Mouse (Mus musculus) small intestine, adult 2 months (tissue): ENCODE measurements around the gene Usp2.

ENCODE experiments used
- CTCF ChIP-seq: fragments of 200-500 bp; IDR thresholded peaks from 2 replicates; pipeline ENCODE4 v1.5.1; 2012; ENCODE audit warnings: low read depth, mild to moderate bottlenecking, control low read depth, inconsistent platforms, low read length, moderate library complexity, mixed read lengths; ENCODE audit not compliant: insufficient replicate concordance, insufficient read length; ENCODE audit errors: extremely low read depth
- POLR2A ChIP-seq: fragments of 200-500 bp; IDR thresholded peaks from 2 replicates; pipeline ENCODE4 v1.6.1; 2012; ENCODE audit warnings: low read depth, mild to moderate bottlenecking, control low read depth, inconsistent platforms, low read length, moderate library complexity

DNA sequence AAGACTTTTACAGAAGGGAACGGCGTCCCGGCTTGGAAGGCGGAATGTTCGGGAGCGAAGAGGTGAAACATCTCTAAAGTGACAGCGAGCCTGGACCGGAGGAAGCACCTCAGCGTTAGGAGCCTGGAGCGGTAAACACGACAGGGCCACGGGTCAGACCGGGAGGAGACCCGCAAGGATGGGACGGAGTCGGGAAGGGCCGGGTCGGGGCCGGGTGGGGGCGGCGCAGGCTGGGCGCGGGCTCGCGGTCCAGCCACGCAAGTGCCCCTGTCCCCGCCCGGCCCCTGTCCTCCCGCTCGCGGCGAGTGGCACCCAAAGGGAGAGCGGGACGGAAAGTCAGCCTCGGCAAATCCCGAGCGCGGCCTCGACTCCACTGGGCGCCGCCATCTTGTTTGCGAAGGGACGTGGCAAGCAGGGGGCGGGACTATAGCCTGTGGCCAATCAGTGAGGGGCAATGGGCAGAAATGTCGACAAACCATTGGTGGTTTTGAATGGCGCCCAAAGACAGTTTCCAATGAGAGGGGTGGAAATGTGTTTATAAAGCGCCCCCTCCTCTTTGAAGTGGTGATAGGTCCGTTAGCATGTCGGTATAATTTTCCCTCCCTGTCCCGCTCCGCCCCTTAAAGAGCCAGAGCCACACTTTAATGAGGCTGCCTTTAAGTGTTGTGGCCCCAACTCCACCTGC is 46.4 kb downstream of the Usp2 start, which contains the start of the genes Gm49380 and Rnf26:
- TF ChIP-seq CTCF (no peak), POLR2A (no peak; the same call in 1 of the 2 replicates)
